Mouse (Mus musculus) Muller cell, postnatal 12 days (primary cell): Measurements from ENCODE around the gene Ncan.

Experiments used
- DNase-seq: peaks from one replicate; pipeline ENCODE4 v3.0.0-alpha.2; 2015; ENCODE audit errors: inconsistent ontology term

Gene Ncan

GRCm38 (mm10) chr8:70120667-70121066, at the start of gene Ncan:
Ncan (minus strand) TSS chr8:70120873.
- peak; percentile 50 for DNase-seq

- DNase-seq, result no peak
These were observed 49.4 kb upstream of the Ncan start for GRCm38 (mm10) chr8:70170116-70170515.

- DNase-seq, result peak; percentile 77
These were observed 45.9 kb upstream of the Ncan start for GRCm38 (mm10) chr8:70166504-70167110.

GRCm38 (mm10) chr8:70163316-70163715, 42.6 kb upstream of the Ncan start:
- no peak for DNase-seq

GRCm38 (mm10) chr8:70160015-70160414, 39.3 kb upstream of the Ncan start:
- no peak for DNase-seq

GRCm38 (mm10) chr8:70159211-70159610, 38.5 kb upstream of the Ncan start:
- no peak for DNase-seq

- DNase-seq, result peak; percentile 89
These were observed 37.6 kb upstream of the Ncan start for GRCm38 (mm10) chr8:70158069-70158853.

GRCm38 (mm10) chr8:70157240-70157800, 36.6 kb upstream of the Ncan start:
- no peak for DNase-seq

GRCm38 (mm10) chr8:70152537-70153257, 32.0 kb upstream of the Ncan start:
- peak; percentile 84 for DNase-seq

GRCm38 (mm10) chr8:70150158-70150557, 29.5 kb upstream of the Ncan start:
- DNase-seq, result no peak

GRCm38 (mm10) chr8:70147678-70148607, 27.3 kb upstream of the Ncan start:
- DNase-seq, result no peak

GRCm38 (mm10) chr8:70139981-70140380, 19.3 kb upstream of the Ncan start:
- DNase-seq, result no peak

- peak; percentile 99 for DNase-seq
These were observed 18.6 kb upstream of the Ncan start, which contains the start of the genes Rfxank, Borcs8 and Mef2b for GRCm38 (mm10) chr8:70139026-70139857. Rfxank (minus strand) TSS chr8:70139154. Borcs8 (plus strand) TSS chr8:70139499. Mef2b (plus strand) TSS chr8:70139711.

GRCm38 (mm10) chr8:70137890-70138289, 17.2 kb upstream of the Ncan start:
- DNase-seq, result no peak

GRCm38 (mm10) chr8:70136591-70136990, 15.9 kb upstream of the Ncan start:
- DNase-seq, result no peak

GRCm38 (mm10) chr8:70134931-70135330, 14.3 kb upstream of the Ncan start:
- DNase-seq, result no peak

- DNase-seq, result no peak
These were observed 13.4 kb upstream of the Ncan start for GRCm38 (mm10) chr8:70134086-70134485.

- DNase-seq, result peak; percentile 90
These were observed 10.7 kb upstream of the Ncan start, which contains the start of gene Nr2c2ap for GRCm38 (mm10) chr8:70131166-70131883. Nr2c2ap (plus strand) TSS chr8:70131333.

GRCm38 (mm10) chr8:70130066-70130465, 9.4 kb upstream of the Ncan start:
- DNase-seq, result no peak
